Mouse (Mus musculus) heart, postnatal 4 days (tissue): ENCODE data around the gene Bag6. TPM values are rescaled to one million over a fixed set of nuclear protein-coding genes. Genes with fewer than 3 reads are reported as not detected.
"Not testable (repeated sequence)": the region's sequence is repeated elsewhere in the genome, so short reads cannot be mapped to it uniquely, and the experiment has no call there.

Source experiments
- DNase-seq: peaks from one replicate; pipeline ENCODE4 v3.0.0; 2021
- total RNA-seq, 2 experiments: library from RNA; stranded (reverse); gene quantifications; 2 replicates each; pipeline ENCODE4 v1.2.3; 2021

Gene Bag6
- total RNA-seq, 2 experiments from 2014 or later, result 318 to 321 TPM

- peak; percentile 43 for DNase-seq
Observed at GRCm38 (mm10) chr17:35115046-35116019, 19.6 kb upstream of the Bag6 start, which contains the start of gene Ly6g5b. Ly6g5b (minus strand) TSS chr17:35115428.

- DNase-seq, result no peak
Observed at GRCm38 (mm10) chr17:35120745-35121142, 14.2 kb upstream of the Bag6 start.

- peak; percentile 99 for DNase-seq
Observed at GRCm38 (mm10) chr17:35121143-35121799, 13.7 kb upstream of the Bag6 start, which contains the start of gene Gpank1. Gpank1 (plus strand) TSS chr17:35121455.

- peak; percentile 55 for DNase-seq
Observed at GRCm38 (mm10) chr17:35121871-35122303, 13.1 kb upstream of the Bag6 start, which contains the start of gene Csnk2b. Csnk2b (minus strand) TSS chr17:35122053.

- DNase-seq, result not testable (repeated sequence)
Observed at GRCm38 (mm10) chr17:35123287-35123686, 11.7 kb upstream of the Bag6 start.

GRCm38 (mm10) chr17:35124261-35124896, 10.6 kb upstream of the Bag6 start:
- DNase-seq, result not testable (repeated sequence)

GRCm38 (mm10) chr17:35125081-35125480, 9.9 kb upstream of the Bag6 start:
- DNase-seq, result no peak

GRCm38 (mm10) chr17:35125578-35125977, 9.4 kb upstream of the Bag6 start:
- no peak for DNase-seq

GRCm38 (mm10) chr17:35126206-35126611, 8.8 kb upstream of the Bag6 start, which contains the start of gene D17H6S53E:
D17H6S53E (plus strand) TSS chr17:35126373.
- DNase-seq, result peak; percentile 81

- DNase-seq, result no peak
Observed at GRCm38 (mm10) chr17:35127017-35127416, 8.0 kb upstream of the Bag6 start.

GRCm38 (mm10) chr17:35128996-35129395, 6.0 kb upstream of the Bag6 start:
- DNase-seq, result no peak

GRCm38 (mm10) chr17:35131038-35131437, 3.9 kb upstream of the Bag6 start:
- DNase-seq, result no peak

GRCm38 (mm10) chr17:35131500-35132173, 3.3 kb upstream of the Bag6 start, which contains the start of gene Apom:
Apom (minus strand) TSS chr17:35132050.
- DNase-seq, result no peak

- DNase-seq, result no peak
Observed at GRCm38 (mm10) chr17:35132174-35132560, 2.8 kb upstream of the Bag6 start.

- no peak for DNase-seq
Observed at GRCm38 (mm10) chr17:35133517-35133916, 1.5 kb upstream of the Bag6 start.

GRCm38 (mm10) chr17:35135591-35136320, 778 bp downstream of the Bag6 start:
- no peak for DNase-seq

- no peak for DNase-seq
Observed at GRCm38 (mm10) chr17:35139269-35139668, 4.3 kb downstream of the Bag6 start.

- DNase-seq, result no peak
Observed at GRCm38 (mm10) chr17:35140490-35140996, 5.6 kb downstream of the Bag6 start.

- no peak for DNase-seq
Observed at GRCm38 (mm10) chr17:35141971-35142370, 7.0 kb downstream of the Bag6 start.

GRCm38 (mm10) chr17:35146139-35146538, 11.2 kb downstream of the Bag6 start:
- DNase-seq, result no peak

GRCm38 (mm10) chr17:35147348-35147747, 12.4 kb downstream of the Bag6 start:
- DNase-seq, result no peak
